Mouse (Mus musculus) bone marrow macrophage, adult 2 months (primary cell): Measurements from ENCODE around the gene Tas2r143.

Source experiments
- CTCF ChIP-seq: IDR thresholded peaks from 2 replicates; pipeline ENCODE4 v1.5.1; 2012; ENCODE audit warnings: low read depth, mild to moderate bottlenecking, low read length, moderate library complexity
- POLR2A ChIP-seq: IDR thresholded peaks from 2 replicates; pipeline ENCODE4 v1.6.1; 2012; ENCODE audit warnings: mild to moderate bottlenecking, low read depth, low read length, borderline replicate concordance

- TF ChIP-seq POLR2A: no peak
- TF ChIP-seq CTCF: no peak
These were observed 42.1 kb upstream of the Tas2r143 start for GRCm38 (mm10) chr6:42357901-42358300.
